Mouse (Mus musculus) left cerebral cortex, postnatal 14 days (tissue): ENCODE measurements at regions not wholly inside any gene's neighbourhood (a gene's known extent, or its start where the extent isn't known, plus 50 kb on each side); places are given as distances from the start of the nearest gene placed in this dataset.
A peak's percentile ranks its signal among the peaks of the same experiment; 100 is the strongest.

ENCODE experiments used
- DNase-seq, 2 experiments: peaks; one replicate each; pipeline ENCODE4 v3.0.0; 2021 to 2022; ENCODE audit warnings: low spot score in 2 of 2, mixed read lengths in 1 of 2
- intact Hi-C: fragments of 180-260 bp; cut with DNase I; formaldehyde crosslinking; loops from one replicate; pipeline ENCODE4 v1.15.1; 2025

DNA sequence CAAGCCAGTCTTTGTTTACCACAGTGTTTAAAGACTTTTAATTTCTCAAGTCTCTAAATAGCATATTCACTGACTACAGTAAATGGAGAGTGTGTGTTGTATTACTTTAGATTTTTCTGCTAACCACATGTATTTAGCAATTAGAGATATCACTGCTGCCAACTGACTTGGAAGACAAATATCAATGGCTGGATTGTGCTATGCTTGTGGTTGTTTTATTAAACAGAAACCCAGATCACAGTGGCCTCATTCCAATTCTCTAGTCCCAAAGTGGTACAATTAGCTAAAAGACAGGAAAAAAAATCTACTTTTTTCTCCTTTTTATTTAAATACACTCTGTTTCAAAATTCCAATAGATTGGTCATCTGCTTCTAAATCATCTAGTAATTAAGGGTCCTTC is 72.6 kb downstream of the Zfp120 start:
- intact Hi-C loops, result no loop called here
- no peak for DNase-seq

DNA sequence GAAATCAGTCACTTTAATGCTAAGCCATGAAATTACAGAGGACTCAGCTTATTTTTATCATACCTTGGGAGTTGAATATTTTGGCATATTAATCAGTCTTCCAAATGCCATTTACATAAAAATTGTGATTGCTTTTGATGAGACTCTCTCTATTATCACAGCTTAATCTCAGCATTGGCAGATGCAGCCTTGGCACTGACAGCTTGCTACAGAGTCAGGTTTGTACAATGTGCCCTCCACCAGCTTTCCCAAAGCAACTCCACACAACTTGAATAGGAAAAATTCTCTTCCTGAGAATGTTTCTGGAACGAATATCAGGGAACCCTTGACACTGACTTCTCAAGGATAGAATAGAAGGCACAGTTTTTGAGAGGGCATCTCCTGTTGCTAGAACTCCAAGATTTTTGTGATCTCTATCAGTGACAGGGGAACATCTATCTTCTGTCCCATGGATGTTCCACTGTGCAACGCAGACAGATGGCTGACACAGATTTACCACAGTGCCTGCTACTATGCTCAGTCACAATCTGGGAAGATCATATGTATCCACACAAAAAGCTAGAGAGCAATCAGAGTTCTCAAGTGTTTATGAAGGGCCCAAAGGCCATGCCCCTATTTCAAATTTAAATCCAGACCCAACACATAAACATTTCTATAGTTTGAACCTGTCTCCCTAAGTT is 76.3 kb downstream of the Zfp120 start:
- DNase-seq, result peak in 1 of 2 experiments; percentile 7
- intact Hi-C loops, result no loop called here

DNA sequence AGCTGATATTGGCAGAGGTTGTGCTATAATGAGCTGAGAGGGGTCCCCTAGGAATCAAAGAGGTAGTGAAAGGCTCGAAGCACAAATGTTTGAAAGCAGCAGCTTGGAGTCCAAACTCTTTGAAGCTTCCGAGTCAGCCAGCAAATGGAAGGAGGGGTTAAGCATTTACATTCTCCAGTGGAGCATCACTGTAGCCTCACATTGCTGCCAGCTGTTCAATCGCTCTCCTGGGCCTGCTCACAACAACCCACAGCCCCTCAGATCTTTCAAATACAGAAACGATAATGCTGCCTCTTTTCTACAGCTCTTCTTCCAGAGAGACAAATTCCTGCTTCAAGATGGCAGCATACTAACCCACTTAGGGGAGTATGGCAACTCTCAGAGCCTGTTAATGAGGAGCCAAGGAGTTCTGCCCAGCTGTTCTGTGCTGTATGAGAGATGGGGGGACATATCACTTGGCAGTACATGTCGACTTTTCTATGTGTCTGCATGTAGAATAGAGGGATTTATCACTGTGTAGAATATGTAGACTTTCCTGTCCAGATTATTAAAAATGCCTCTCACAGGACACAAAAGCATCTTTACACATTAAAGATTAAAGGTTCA is 79.8 kb downstream of the Zfp120 start:
- intact Hi-C loops, result no loop called here
- no peak for DNase-seq
